Mouse (Mus musculus) neural tube, embryonic 15.5 days (tissue): ENCODE measurements around the gene Enpp6. TPM values are rescaled to one million over a fixed set of nuclear protein-coding genes. Genes with fewer than 3 reads are reported as not detected.
A peak's percentile ranks its signal among the peaks of the same experiment; 100 is the strongest.

Experiments used
- ATAC-seq: fragments of 200-750 bp; cut with Nextera tagmentation; 2 replicates; pipeline ENCODE4 v1.8.0; 2017; ENCODE audit warnings: mild to moderate bottlenecking, moderate TSS enrichment, moderate library complexity; ENCODE audit not compliant: low FRiP score
- H3K27ac ChIP-seq: fragments of 300-500 bp; sonication (generic); replicated peaks from 2 replicates; pipeline ENCODE4 v1.5.1; 2015; ENCODE audit warnings: mild to moderate bottlenecking, inconsistent platforms
- H3K27me3 ChIP-seq: fragments of 300-500 bp; sonication (generic); replicated peaks from 2 replicates; pipeline ENCODE4 v1.6.1; 2015; ENCODE audit warnings: inconsistent platforms
- H3K36me3 ChIP-seq: fragments of 300-500 bp; sonication (generic); 2 replicates; pipeline ENCODE4 v1.6.1; 2015; ENCODE audit warnings: inconsistent platforms
- H3K4me1 ChIP-seq: fragments of 300-500 bp; sonication (generic); 2 replicates; pipeline ENCODE4 v1.6.1; 2015; ENCODE audit warnings: inconsistent platforms
- H3K4me2 ChIP-seq: fragments of 300-500 bp; sonication (generic); 2 replicates; pipeline ENCODE4 v1.6.1; 2015; ENCODE audit warnings: inconsistent platforms, mild to moderate bottlenecking, moderate library complexity
- H3K4me3 ChIP-seq: fragments of 300-500 bp; sonication (generic); replicated peaks from 2 replicates; pipeline ENCODE4 v1.5.1; 2015; ENCODE audit warnings: mild to moderate bottlenecking, inconsistent platforms
- H3K9ac ChIP-seq: fragments of 300-500 bp; sonication (generic); replicated peaks from 2 replicates; pipeline ENCODE4 v1.6.1; 2015; ENCODE audit warnings: mild to moderate bottlenecking, inconsistent platforms
- H3K9me3 ChIP-seq: fragments of 300-500 bp; sonication (generic); replicated peaks from 2 replicates; pipeline ENCODE4 v1.6.1; 2016; ENCODE audit warnings: inconsistent platforms
- WGBS: fragments of 180-500 bp; shearing (Covaris S2); methylation state at CpG from one replicate; pipeline ENCODE4 v1.1.7; 2015; ENCODE audit warnings: mixed read lengths; 5-methylcytosine and 5-hydroxymethylcytosine counted together
- polyA plus RNA-seq: library from polyadenylated mRNA; unstranded; fragments of >200 nt; fragmentation: Nextera tagmentation; extraction: Ambion mirVana; gene quantifications from 2 replicates; pipeline ENCODE4 v1.2.1, GENCODE M21; 2015

Gene Enpp6
- polyA plus RNA-seq, 1 experiment from 2014 or later = 1.5 TPM

DNA sequence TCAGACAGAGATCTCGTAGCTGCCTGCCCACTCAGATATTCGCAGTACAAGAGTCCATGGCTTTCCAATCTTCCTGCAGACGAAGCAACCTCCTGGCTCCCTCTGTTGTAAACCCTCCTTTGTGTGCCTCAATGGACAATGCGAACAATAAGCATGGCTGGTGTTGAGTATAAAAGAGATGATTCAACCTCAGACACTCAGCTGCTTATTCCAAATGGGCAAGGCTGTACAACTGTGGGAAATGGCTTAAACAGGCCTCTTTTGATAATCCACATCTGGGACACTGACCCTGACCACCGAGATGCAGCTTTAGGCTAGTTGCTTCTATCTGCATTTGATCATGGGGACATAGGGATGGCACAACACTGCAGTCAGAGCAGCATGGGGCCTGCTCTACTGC is 19.0 kb downstream of the Enpp6 start:
- no peaks in the 10 kb centered on the region for H3K27me3 ChIP-seq
- H3K9ac ChIP-seq = no peak overlapping the region
- H3K4me3 ChIP-seq = no peak overlapping the region
- H3K4me2 ChIP-seq = no peak overlapping the region
- no peak overlapping the region for H3K27ac ChIP-seq
- ATAC-seq = no peak
- H3K4me1 ChIP-seq = no peaks in the 10 kb centered on the region
- no peaks in the 10 kb centered on the region for H3K36me3 ChIP-seq
- H3K9me3 ChIP-seq = no peaks in the 10 kb centered on the region
- 44% methylated on average over 5 of the region's 5 CpGs for WGBS

DNA sequence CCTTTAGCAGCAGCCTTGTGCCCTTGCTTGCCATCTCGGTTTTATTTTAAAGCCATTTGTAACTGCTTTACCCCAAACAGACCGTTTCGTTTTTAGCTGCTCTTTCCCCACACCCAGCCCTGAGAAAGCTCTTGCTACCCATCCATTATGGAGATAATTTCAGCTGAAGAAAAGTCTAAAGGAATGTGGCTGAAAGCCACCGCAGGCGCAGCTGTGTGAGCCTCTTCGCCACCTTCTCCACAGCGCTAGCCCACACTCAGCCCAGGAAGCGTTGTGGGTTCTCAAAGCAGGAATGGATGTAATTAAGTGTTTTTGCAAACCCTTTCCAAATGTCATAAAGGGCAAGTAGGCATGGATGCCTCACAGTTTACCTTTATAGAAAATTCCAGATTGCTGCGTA is 20.1 kb downstream of the Enpp6 start:
- no peaks in the 10 kb centered on the region for H3K4me1 ChIP-seq
- no peaks in the 10 kb centered on the region for H3K36me3 ChIP-seq
- H3K4me2 ChIP-seq = no peak overlapping the region
- no peak overlapping the region for H3K27ac ChIP-seq
- no peak overlapping the region for H3K9ac ChIP-seq
- ATAC-seq = no peak
- no peaks in the 10 kb centered on the region for H3K9me3 ChIP-seq
- 75% methylated on average over 9 of the region's 9 CpGs for WGBS
- H3K27me3 ChIP-seq = no peaks in the 10 kb centered on the region
- no peak overlapping the region for H3K4me3 ChIP-seq

GRCm38 (mm10) chr8:47008220-47008773 is 21.6 kb downstream of the Enpp6 start:
- H3K9me3 ChIP-seq = no peaks in the 10 kb centered on the region
- H3K4me1 ChIP-seq = no peaks in the 10 kb centered on the region
- no peaks in the 10 kb centered on the region for H3K36me3 ChIP-seq
- 88% methylated on average over 13 of the region's 13 CpGs for WGBS
- no peak overlapping the region for H3K9ac ChIP-seq
- no peak overlapping the region for H3K4me3 ChIP-seq
- no peak for ATAC-seq
- no peak overlapping the region for H3K4me2 ChIP-seq
- H3K27me3 ChIP-seq = no peaks in the 10 kb centered on the region
- no peak overlapping the region for H3K27ac ChIP-seq

GRCm38 (mm10) chr8:47016268-47016946 is 29.7 kb downstream of the Enpp6 start:
- no peaks in the 10 kb centered on the region for H3K36me3 ChIP-seq
- H3K4me2 ChIP-seq = peak overlapping the region; percentile 22
- 0 out of 2 replicates have a peak, but pooled peaks cover 7% of the 10 kb centered on the region for H3K27me3 ChIP-seq
- no peak overlapping the region for H3K27ac ChIP-seq
- H3K4me3 ChIP-seq = no peak overlapping the region
- H3K9ac ChIP-seq = no peak overlapping the region
- 39% methylated on average over 13 of the region's 13 CpGs for WGBS
- no peaks in the 10 kb centered on the region for H3K4me1 ChIP-seq
- no peaks in the 10 kb centered on the region for H3K9me3 ChIP-seq
- peak; percentile 80 for ATAC-seq

GRCm38 (mm10) chr8:47021135-47021555 is 34.5 kb downstream of the Enpp6 start:
- Histone ChIP-seq H3K4me3 (no peak overlapping the region), H3K36me3 (no peaks in the 10 kb centered on the region), H3K9ac (no peak overlapping the region), H3K4me2 (no peak overlapping the region), H3K27ac (no peak overlapping the region), H3K9me3 (no peaks in the 10 kb centered on the region), H3K27me3 (0 out of 2 replicates have a peak, but pooled peaks cover 6% of the 10 kb centered on the region), H3K4me1 (no peaks in the 10 kb centered on the region)
- WGBS = 72% methylated on average over 8 of the region's 8 CpGs
- no peak for ATAC-seq

- no peak overlapping the region for H3K9ac ChIP-seq
- no peaks in the 10 kb centered on the region for H3K9me3 ChIP-seq
- H3K36me3 ChIP-seq = no peaks in the 10 kb centered on the region
- no peak overlapping the region for H3K4me2 ChIP-seq
- 0 out of 2 replicates have a peak, but pooled peaks cover 3% of the 10 kb centered on the region for H3K27me3 ChIP-seq
- no peak overlapping the region for H3K4me3 ChIP-seq
- WGBS = 86% methylated on average over 4 of the region's 4 CpGs
- no peak for ATAC-seq
- H3K27ac ChIP-seq = no peak overlapping the region
- no peaks in the 10 kb centered on the region for H3K4me1 ChIP-seq
Measured at GRCm38 (mm10) chr8:47024612-47025011, 37.9 kb downstream of the Enpp6 start.

- 72% methylated on average over 10 of the region's 10 CpGs for WGBS
- no peak overlapping the region for H3K9ac ChIP-seq
- no peak overlapping the region for H3K4me2 ChIP-seq
- H3K27me3 ChIP-seq = no peaks in the 10 kb centered on the region
- H3K36me3 ChIP-seq = no peaks in the 10 kb centered on the region
- no peak overlapping the region for H3K4me3 ChIP-seq
- no peak overlapping the region for H3K27ac ChIP-seq
- no peak for ATAC-seq
- H3K4me1 ChIP-seq = no peaks in the 10 kb centered on the region
- H3K9me3 ChIP-seq = no peaks in the 10 kb centered on the region
Measured at GRCm38 (mm10) chr8:47026841-47027490, 40.3 kb downstream of the Enpp6 start.

GRCm38 (mm10) chr8:47028474-47028873 is 41.8 kb downstream of the Enpp6 start:
- 18% methylated on average over 6 of the region's 6 CpGs for WGBS

DNA sequence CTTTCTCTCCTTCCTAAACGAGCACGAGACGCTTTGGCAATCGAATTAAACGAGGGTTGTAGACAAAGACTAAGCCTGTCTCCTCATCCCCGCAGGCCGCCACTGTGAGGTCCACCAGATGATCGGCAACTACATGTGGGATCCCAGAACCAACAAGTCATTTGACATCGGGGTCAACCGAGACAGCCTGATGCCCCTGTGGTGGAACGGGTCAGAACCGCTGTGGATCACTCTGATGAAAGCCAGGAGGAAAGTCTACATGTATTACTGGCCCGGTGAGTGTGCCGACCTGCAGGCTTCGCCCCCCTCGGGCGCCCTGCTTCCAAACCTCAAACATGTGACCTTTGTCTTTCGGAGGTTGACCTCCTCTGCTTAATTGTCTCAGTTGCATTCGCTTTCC is 43.6 kb downstream of the Enpp6 start:
- H3K4me2 ChIP-seq = no peak overlapping the region
- H3K27ac ChIP-seq = no peak overlapping the region
- 90% methylated on average over 19 of the region's 19 CpGs for WGBS
- ATAC-seq = no peak
- no peak overlapping the region for H3K4me3 ChIP-seq
- H3K9me3 ChIP-seq = no peaks in the 10 kb centered on the region
- no peaks in the 10 kb centered on the region for H3K36me3 ChIP-seq
- no peak overlapping the region for H3K9ac ChIP-seq
- H3K4me1 ChIP-seq = no peaks in the 10 kb centered on the region
- H3K27me3 ChIP-seq = no peaks in the 10 kb centered on the region

More at GRCm38 (mm10) chr8:47028474-47028873, 41.8 kb downstream of the Enpp6 start:
- Histone ChIP-seq H3K9ac (no peak overlapping the region), H3K9me3 (no peaks in the 10 kb centered on the region), H3K4me3 (no peak overlapping the region), H3K27ac (no peak overlapping the region), H3K4me2 (no peak overlapping the region), H3K4me1 (no peaks in the 10 kb centered on the region), H3K27me3 (no peaks in the 10 kb centered on the region), H3K36me3 (no peaks in the 10 kb centered on the region)
- ATAC-seq = no peak

- Histone ChIP-seq H3K36me3 (no peaks in the 10 kb centered on the region), H3K4me3 (no peak overlapping the region), H3K9me3 (no peaks in the 10 kb centered on the region), H3K4me2 (no peak overlapping the region), H3K9ac (no peak overlapping the region), H3K4me1 (no peaks in the 10 kb centered on the region), H3K27ac (no peak overlapping the region), H3K27me3 (no peaks in the 10 kb centered on the region)
- 90% methylated on average over 7 of the region's 7 CpGs for WGBS
- ATAC-seq = no peak
Measured at GRCm38 (mm10) chr8:47032081-47032480, 45.4 kb downstream of the Enpp6 start.

DNA sequence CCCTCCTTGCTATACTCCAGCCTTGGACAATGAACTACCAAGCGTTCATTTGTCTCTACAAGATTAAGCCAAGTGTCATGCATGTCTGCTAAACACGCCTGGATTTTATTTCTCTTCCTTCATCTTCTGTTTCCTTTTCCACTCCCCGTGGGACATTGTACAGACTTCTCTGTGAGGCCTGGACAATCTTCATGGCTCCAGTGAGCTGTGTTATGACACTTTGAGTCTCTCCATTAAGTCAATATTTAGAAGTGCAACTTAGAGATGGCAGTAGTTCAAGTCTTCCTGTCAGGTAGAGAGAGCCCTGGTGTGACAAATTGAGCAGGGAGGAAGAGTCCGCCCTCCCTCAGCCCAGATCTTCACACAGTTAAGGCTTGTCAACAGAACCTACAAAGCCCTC is 47.3 kb downstream of the Enpp6 start:
- Histone ChIP-seq H3K9me3 (no peaks in the 10 kb centered on the region), H3K9ac (no peak overlapping the region), H3K27ac (no peak overlapping the region), H3K4me2 (no peak overlapping the region), H3K4me3 (no peak overlapping the region), H3K36me3 (no peaks in the 10 kb centered on the region), H3K4me1 (no peaks in the 10 kb centered on the region), H3K27me3 (no peaks in the 10 kb centered on the region)
- no peak for ATAC-seq
- WGBS = 89% methylated on average over 4 of the region's 4 CpGs

DNA sequence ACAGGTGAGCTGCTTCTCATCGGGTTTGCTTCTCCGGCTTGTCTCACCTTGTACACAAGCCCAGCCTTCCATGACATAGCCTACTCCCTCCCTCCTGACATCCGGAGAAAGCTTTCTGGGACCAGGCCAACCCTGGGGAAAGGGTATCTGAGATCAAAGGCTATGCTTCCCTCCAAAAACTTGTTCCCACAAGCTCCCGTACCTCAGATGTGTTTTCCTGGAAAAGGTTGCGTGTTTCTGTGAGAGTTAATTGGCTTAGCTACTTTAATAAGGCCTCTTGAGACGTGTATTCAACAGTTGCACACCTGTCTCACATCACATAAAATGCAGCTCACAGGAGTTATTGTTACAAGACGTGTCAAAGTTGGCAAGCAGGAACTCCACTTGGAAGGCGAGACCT is 49.8 kb downstream of the Enpp6 start:
- no peak overlapping the region for H3K27ac ChIP-seq
- no peak for ATAC-seq
- H3K4me2 ChIP-seq = no peak overlapping the region
- H3K4me1 ChIP-seq = no peaks in the 10 kb centered on the region
- 91% methylated on average over 8 of the region's 8 CpGs for WGBS
- no peak overlapping the region for H3K4me3 ChIP-seq
- no peaks in the 10 kb centered on the region; the same call in 1 of the 2 replicates for H3K9me3 ChIP-seq
- no peaks in the 10 kb centered on the region for H3K36me3 ChIP-seq
- H3K9ac ChIP-seq = no peak overlapping the region
- no peaks in the 10 kb centered on the region for H3K27me3 ChIP-seq
